Mouse (Mus musculus) T-helper 1 cell (primary cell): ENCODE measurements around the gene Pla2g10.

Experiments used
- in situ Hi-C: fragments of 300-600 bp; cut with MboI, MseI; formaldehyde crosslinking; loops from one replicate; pipeline ENCODE4 v1.15.1; 2025; ENCODE audit warnings: high pct_unique_total_duplicates

Pla2g10 gene

DNA sequence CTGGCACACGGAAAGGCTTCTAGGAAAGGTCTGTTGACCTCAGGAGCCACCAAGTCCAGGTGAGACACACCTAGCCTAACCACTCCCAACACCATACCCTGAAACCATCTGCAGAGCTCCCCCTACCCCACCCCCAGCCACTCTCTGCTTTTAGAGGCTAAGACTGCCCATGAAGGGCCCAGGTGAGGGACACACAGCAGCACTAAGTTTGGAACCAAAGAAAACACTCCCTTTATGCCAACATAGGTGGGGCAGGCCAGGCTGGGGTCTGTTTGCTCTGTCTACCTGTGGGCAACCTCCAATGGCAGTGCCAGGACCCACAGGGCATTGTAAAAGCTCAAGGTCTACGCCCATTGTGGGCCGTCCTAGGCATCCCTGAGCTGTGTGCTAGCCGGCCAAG lies 1.4 kb downstream of the Pla2g10 start:
- in situ Hi-C loops: no loop called here

DNA sequence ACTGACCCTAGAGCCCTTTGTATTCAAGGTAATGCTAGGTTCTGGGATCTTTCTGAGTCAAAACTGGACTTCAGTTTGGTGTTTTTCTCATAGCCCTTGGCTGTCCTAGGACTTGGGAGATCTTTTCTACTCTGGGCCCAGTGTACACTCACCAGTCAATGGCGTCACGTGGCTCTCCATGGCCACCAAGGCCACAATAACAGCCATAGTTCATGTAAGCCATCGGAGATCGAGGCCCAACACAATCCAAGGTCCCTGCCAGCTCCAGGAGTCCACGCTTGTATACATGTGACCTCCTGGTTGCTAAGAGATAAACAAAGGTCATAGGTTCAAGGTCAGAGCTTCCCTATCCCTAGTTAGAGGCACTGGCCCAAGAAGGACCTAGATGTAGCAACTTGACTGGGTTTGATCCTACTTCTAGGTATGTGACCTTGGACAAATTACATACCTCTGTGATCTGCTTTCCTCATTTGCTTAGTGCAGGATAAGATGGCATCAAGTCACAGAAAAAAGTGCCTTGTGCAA lies 2.9 kb downstream of the Pla2g10 start:
- in situ Hi-C loops: no loop called here

DNA sequence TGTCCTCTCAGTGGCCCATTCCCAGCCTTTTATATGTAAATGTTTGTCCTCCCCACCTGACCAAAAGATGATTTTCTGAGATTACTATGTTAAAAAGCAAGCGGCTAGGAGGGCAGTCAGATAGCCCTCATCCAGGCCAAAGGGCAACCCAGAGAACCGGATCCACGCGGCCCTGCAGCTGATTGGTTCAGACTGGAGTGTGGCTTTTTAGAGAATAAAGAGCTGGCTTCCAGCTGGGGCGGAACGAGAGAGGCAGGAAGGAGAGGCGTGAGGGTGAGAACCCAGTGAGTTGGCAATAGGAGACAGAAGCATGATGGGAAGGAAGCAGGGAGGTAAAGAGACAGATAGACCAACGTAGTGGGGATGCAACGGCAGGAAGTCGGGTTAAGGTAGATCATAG lies 7.8 kb downstream of the Pla2g10 start:
- in situ Hi-C loops: no loop called here

DNA sequence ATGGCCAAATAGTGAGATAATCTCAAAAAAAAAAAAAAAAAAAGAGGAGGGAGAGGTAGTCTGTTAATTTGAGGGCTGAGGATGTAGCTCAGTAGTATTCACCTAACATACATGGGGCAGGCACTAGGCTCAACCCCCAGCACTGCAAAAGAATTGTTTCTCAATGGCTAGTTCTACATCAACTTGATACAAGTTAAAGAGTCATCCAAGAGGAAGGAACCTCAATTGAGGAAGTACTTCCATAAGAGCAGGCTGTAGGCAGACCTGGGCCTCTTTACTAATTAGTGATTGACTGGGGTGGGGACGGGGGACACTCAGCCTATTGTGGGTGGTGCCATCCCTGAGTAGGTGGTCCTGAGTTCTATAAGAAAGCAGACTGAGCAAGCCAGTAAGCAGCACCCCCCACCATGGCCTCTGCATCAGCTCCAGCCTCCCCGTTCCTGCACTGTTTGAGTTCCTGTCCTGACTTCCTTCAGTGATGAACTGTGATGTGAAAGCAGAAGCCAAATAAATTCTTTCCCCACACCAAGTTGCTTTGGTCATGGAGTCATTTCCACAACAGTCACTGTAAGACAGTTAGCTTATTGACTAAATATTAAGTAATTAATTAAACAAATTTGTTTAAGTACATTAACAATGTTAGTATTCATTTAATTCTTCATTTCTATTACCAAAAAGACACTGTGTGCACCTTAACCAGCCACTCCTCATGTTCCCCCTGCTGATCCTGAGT lies 13.8 kb downstream of the Pla2g10 start:
- in situ Hi-C loops: no loop called here

DNA sequence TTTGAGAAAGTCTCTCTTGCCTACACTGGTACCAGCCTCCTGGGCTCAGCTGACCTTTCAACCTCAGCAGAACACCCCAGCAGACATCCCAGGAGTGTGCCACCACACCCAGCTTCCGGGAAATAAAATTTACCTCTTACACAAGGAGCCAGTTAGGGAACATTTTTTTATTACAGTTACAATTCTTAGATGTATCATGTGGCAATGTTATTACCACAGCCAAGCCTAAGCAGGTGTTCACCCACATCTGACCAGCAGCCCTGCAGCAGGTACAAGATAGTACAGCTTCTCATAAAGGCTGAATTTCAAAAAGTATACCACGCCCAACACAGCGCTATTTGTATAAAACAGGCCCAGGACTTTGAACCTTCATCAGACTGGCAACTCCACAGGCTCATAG lies 15.9 kb downstream of the Pla2g10 start:
- in situ Hi-C loops: no loop called here

DNA sequence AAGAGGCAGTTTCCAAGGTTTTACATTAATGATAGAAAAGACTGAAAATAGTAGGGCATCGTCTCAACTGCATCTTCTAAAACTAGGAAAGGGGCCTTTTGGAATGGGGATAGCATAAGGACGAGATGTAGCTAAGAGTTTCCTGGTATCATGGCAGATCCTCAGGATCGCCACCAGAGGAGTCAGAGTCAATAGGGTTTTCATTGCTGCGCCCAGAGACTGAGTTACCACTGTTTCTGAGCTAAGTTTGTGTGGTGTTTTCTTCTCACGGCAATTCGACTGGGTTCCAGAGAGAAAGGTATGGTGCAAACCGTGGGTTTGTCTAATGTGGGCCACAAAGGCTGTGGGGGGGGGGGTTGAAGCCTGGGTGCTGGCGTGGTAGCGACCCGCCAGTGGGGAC lies 26.1 kb downstream of the Pla2g10 start:
- in situ Hi-C loops: no loop called here

DNA sequence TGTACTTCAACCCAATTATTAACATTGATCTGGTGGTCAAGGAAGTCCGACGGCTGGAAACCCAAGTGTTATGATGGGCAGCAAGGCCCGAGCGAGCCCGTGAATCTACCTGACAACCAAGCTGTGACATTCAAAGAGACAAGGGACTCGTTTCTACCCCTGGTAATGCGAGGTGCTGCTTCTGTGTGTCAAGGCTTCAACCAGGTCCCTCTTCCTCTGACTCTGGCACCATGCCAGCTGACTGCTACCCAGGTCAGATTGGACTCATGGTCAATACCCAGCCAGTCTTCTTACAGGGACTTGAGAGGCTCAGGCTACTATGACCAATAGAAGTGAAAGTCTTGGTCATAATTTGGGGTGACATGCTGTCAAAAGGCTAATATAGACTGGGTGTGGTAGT lies 28.6 kb downstream of the Pla2g10 start:
- in situ Hi-C loops: no loop called here

DNA sequence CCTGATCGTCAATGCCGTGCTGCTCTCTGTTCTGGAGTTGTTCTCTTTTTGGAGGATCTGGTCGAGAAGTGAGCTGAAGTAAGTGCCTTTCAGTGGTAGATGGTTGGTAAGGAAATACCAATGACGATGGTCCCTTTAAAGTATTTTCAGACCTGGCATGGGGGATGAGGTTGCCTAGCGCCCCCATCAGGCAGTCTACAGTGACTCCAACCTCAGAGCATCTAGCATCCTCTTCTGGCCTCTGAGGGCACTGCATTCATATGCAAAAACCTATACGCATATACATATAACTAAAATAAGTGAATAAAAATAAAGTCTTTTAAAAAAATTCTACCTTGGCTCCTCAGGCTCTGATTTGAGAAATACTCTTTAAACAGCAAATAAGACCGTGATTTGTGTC lies 31.8 kb downstream of the Pla2g10 start:
- in situ Hi-C loops: no loop called here

DNA sequence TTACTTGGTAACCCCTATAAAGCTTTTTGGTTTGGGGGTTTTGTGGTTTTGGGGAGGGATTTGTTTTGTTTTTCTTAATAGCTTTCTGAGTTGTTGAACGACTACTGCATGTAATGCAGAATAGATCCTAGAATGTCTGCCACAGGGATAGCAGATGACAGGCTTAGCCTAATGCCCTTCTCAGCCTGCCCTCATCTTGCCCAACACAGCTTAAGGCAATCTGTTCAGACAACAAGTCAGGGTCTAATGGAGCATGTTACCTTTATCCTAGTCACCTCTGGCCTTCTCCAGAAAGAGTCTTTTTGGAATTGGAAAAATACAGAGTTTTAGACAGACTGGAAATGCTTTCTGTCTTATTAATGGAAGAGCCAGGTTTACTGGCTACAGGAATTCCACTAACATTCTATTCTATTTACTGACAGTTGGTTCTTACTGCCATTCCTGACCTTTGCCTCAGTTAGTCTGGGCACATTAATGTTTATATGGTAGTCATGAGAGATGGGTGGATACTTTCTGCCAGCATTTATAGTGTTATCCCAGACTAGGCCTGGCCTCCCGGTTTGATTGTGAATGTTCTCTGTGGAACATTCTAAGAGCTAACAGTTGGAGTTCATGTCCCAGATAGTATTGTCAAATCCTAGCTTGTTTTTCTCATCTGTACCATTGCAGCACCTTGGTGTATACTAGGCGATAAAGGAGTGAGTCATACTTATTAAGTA lies 52.0 kb downstream of the Pla2g10 start:
- in situ Hi-C loops: loop anchor here (10.0 kb wide), 1 partner anchor 486 kb away; the partner anchor contains the start of genes Marf1 and Nde1

DNA sequence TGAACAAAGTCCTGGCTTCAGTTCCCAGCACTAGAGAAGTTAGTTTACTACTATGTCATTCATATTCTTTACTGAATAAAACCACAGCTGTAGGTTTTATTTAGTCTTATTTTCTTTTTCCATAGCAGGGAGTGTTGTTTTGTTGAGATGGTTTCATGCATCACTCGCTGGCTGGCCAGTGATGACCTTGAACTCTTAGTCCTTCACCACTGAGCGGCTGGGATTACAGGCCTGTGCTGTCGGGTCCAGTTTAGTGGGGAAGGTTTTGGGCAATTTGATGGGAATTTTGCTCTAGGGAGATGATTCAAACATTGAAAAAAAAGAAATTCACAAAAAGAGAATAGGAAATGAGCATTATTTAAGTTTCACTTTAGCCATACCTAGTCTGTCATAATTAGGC lies 56.3 kb downstream of the Pla2g10 start:
- in situ Hi-C loops: loop anchor here (10.0 kb wide), 1 partner anchor 490 kb away; the partner anchor contains the start of genes Marf1 and Nde1

DNA sequence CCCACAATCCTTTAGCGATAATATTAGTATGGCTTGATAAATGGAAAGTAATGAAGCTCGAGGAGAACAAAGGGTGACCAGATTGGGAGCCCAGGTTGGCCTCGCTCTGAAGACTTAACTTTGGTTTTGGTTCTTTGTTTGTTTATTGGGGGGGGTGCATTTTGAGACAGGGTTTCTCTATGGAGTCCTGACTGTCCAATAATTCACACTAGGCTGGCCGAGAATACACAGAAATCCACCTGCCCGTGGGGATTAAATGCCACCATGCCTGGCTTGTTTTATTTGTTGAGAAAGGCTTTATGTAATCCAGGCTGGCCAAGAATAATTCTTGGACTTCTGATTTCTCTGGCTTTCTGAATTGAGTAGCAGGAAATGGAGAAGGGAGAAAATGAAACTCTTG lies 57.7 kb downstream of the Pla2g10 start:
- in situ Hi-C loops: loop anchor here (10.0 kb wide), 1 partner anchor 492 kb away; the partner anchor contains the start of genes Marf1 and Nde1

DNA sequence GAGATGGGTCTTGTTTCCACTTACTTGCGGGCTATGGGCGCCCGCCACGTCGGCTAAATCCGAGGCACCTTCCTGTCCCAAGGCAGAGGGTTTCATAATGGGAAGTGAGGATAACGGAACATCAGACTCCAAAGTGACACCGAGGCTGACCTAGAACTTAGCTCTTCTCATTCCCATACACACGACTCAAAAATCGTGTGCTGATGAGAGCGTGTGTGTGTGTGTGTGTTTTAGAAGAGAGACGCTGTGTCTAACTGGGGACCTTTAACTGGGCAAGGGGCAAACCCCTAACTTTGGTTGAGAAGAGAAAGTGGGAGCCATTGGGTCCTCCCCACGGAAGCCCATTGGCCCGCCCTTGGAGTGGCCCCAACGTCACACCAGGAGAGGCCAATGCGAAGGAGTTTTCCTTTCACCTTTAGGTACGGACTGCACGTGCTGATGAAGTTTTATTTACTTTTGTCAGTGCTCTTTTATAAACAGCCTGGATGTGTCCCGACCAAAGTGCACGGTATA lies 58.3 kb downstream of the Pla2g10 start:
- in situ Hi-C loops: loop anchor here (10.0 kb wide), 1 partner anchor 492 kb away; the partner anchor contains the start of genes Marf1 and Nde1

DNA sequence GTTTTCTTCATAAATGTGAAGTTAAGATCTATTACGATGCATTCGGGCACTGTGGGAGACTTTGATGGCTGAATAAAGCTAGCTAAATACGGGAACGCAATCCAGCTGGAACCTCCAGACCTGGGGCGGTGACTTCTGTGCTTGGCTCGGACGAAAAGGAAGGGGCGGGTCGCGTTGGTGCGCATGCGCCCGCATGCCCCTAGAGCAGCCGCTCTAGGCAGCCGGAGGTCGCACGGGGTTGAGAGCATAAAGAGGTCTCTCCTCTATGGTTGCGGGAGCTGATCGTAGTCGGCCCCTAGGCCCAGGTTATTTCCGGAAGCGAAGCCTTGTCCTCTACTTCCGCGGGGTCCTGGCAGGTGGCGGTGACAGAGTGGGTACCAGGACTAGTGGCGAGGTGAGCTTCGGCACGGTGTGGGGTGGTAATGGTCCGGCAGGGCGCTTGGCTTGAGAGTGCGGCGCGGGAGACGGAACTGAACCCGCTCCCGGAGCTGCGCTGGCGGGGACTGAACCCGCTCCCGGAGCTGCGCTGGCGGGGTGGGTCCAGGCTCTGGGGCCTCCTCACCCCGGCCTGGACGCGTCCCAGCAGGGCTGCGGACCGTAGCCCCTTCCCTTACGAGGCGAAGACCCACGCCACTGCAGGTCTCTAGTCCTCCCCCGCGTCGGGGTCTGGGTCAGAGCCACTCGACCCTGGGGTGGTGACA lies 58.9 kb downstream of the Pla2g10 start, which contains the start of the genes Bfar and 3110001I22Rik:
Gene Bfar (plus strand): TSS at position 174 of the 701 bp plus-strand sequence.
Gene 3110001I22Rik (plus strand): TSS at position 245 of the 701 bp plus-strand sequence.
- in situ Hi-C loops: loop anchor here (10.0 kb wide), 1 partner anchor 493 kb away; the partner anchor contains the start of genes Marf1 and Nde1

DNA sequence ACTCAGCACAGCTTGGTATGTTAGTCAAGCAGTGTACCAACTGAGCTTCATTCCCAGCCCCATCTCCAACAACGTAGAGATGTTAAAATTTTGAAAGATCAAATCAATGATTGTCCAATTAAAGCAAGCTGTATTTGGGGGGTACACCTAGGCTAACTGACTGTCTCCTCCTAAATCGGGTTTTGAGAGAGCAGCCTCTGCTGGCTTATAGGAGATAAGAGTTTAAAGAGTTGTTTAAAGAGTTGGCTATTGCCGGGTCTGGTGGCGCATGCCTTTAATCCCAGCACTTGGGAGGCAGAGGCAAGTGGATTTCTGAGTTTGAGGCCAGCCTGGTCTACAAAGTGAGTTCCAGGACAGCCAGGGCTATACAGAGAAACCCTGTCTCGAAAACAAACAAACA lies 59.9 kb downstream of the Pla2g10 start:
- in situ Hi-C loops: loop anchor here (10.0 kb wide), 1 partner anchor 494 kb away; the partner anchor contains the start of genes Marf1 and Nde1

DNA sequence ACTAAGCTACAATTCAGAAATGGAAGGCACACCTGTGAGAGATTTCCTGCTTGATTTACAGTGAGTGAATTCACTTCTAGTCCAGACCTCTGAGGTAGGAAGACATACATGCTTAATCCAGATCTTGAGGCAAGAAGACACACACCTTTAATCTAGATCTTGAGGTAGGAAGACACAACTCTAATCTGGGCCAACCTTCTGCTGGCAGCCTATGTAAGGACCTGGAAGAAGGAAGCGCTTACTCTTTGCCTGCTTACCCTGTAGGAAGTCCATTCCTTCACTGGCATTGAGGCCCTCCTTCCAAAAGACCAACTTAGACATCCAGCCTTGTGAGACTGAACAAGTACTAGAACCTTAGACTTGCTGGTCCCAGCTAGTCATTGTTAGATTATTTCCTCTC lies 61.5 kb downstream of the Pla2g10 start:
- in situ Hi-C loops: no loop called here

DNA sequence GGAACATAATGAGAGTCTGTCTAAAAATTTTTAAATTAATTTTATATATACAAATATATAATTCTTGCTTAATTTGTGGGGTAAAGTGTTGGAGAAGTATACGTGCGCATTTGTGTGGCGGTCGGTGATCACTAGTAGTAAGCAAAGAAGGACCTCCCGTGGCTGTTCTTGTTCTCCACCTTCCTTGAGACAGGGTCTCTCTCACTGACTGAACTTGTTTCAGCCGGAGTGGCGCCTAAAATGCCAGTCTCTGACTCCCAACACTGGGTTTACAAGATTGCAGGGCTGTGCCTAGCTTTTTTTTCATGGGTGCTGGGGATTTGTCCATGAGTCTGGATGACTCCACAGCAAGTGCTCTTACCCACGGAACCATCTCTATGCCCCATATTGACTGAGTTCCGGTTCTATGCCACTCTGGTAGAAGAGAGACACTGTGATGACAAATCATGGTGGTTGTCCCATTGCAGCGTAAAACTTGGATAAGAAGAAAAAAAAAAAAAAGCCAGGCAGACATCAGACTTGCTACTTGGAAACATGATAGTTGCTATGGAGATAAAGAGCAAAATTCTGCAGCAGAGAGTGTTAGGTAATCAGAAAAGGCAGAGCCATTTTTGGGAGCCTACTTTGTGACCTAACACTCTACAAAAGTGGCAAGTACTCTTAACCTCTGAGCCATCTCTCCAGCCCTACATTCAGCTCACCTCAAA lies 62.2 kb downstream of the Pla2g10 start:
- in situ Hi-C loops: no loop called here

DNA sequence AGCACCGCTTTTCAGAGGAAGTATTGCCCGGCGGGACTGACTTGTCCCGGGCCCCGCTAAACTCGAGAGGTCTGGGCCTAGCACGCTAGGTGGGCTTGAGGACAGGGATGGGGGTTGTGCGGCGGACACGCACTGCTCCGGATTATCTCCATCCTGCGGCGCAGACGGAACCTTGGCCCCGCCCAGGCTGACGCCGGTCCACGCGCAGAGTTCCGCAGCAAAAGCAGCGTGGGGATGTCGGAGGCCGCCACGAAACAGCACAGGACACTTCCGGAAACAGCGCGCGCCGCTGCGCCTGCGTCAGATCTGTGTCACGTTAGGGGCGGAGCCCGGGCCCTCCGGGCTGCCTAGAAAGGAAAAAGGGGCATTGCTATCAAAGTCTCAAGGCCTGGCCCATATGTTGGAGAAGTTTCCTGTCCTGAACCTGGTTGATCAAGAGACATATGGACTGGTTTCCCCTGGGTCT lies 62.9 kb downstream of the Pla2g10 start, which contains the start of gene Parn:
Gene Parn (minus strand): TSS at position 293 of the 466 bp plus-strand sequence.
- in situ Hi-C loops: no loop called here
